Mouse (Mus musculus) liver, adult 2 months (tissue): ENCODE data around the gene Unc45a. TPM values are rescaled to one million over a fixed set of nuclear protein-coding genes. Genes with fewer than 3 reads are reported as not detected.

Experiments used
- DNase-seq: peaks from one replicate; pipeline ENCODE4 v3.0.0-alpha.2; 2011; ENCODE audit warnings: low read depth, low spot score; ENCODE audit errors: extremely low read depth
- H3K27ac ChIP-seq: fragments of 200-500 bp; replicated peaks from 2 replicates; pipeline ENCODE4 v1.5.1; 2012; ENCODE audit warnings: low read depth, mild to moderate bottlenecking, control low read depth, inconsistent platforms, low read length; ENCODE audit not compliant: insufficient read depth
- H3K27me3 ChIP-seq: fragments of 200-500 bp; 2 replicates; pipeline ENCODE4 v1.6.1; 2012; ENCODE audit warnings: mild to moderate bottlenecking, moderate library complexity, low read length, inconsistent platforms; ENCODE audit not compliant: control insufficient read depth, insufficient read depth
- H3K36me3 ChIP-seq: fragments of 200-500 bp; 2 replicates; pipeline ENCODE4 v1.6.1; 2012; ENCODE audit warnings: low read length, inconsistent platforms; ENCODE audit not compliant: control insufficient read depth, insufficient read depth
- H3K4me1 ChIP-seq: fragments of 200-500 bp; 2 replicates; pipeline ENCODE4 v1.6.1; 2011; ENCODE audit warnings: low read length; ENCODE audit not compliant: control insufficient read depth, insufficient read depth
- H3K4me3 ChIP-seq: fragments of 200-500 bp; 2 replicates; pipeline ENCODE4 v1.5.1; 2011; ENCODE audit warnings: low read depth, mild to moderate bottlenecking, control low read depth, low read length, moderate library complexity; ENCODE audit not compliant: insufficient read depth
- H3K79me2 ChIP-seq: fragments of 200-500 bp; 2 replicates; pipeline ENCODE4 v1.6.1; 2012; ENCODE audit warnings: inconsistent platforms, mild to moderate bottlenecking, low read length, moderate library complexity; ENCODE audit not compliant: control insufficient read depth, insufficient read depth
- H3K9ac ChIP-seq: fragments of 200-500 bp; 2 replicates; pipeline ENCODE4 v1.6.1; 2012; ENCODE audit warnings: low read depth, mild to moderate bottlenecking, control low read depth, inconsistent platforms, low read length
- CTCF ChIP-seq: fragments of 200-500 bp; IDR thresholded peaks from 2 replicates; pipeline ENCODE4 v1.5.1; 2011; ENCODE audit warnings: low read depth, low read length, control low read depth
- POLR2A ChIP-seq: fragments of 200-500 bp; IDR thresholded peaks from 2 replicates; pipeline ENCODE4 v1.6.1; 2011; ENCODE audit warnings: low read length, control low read depth; ENCODE audit not compliant: insufficient read depth; ENCODE audit errors: extremely low read depth
- WGBS: fragments of 180-500 bp; shearing (Covaris S2); methylation state at CpG from one replicate; pipeline ENCODE4 v1.1.7; 2018; 5-methylcytosine and 5-hydroxymethylcytosine counted together
- polyA plus RNA-seq: library from polyadenylated mRNA; depleted of rRNA; stranded (reverse); fragments of >200 nt; gene quantifications from 2 replicates; pipeline ENCODE4 v1.2.3, GENCODE M21; 2012
- total RNA-seq: library from RNA; depleted of rRNA; stranded (reverse); fragments of >200 nt; gene quantifications from 2 replicates; pipeline ENCODE4 v1.2.3, GENCODE M21; 2014

Gene Unc45a
- total and polyA plus RNA-seq, 2 experiments = 8.6 to 21.5 TPM

DNA sequence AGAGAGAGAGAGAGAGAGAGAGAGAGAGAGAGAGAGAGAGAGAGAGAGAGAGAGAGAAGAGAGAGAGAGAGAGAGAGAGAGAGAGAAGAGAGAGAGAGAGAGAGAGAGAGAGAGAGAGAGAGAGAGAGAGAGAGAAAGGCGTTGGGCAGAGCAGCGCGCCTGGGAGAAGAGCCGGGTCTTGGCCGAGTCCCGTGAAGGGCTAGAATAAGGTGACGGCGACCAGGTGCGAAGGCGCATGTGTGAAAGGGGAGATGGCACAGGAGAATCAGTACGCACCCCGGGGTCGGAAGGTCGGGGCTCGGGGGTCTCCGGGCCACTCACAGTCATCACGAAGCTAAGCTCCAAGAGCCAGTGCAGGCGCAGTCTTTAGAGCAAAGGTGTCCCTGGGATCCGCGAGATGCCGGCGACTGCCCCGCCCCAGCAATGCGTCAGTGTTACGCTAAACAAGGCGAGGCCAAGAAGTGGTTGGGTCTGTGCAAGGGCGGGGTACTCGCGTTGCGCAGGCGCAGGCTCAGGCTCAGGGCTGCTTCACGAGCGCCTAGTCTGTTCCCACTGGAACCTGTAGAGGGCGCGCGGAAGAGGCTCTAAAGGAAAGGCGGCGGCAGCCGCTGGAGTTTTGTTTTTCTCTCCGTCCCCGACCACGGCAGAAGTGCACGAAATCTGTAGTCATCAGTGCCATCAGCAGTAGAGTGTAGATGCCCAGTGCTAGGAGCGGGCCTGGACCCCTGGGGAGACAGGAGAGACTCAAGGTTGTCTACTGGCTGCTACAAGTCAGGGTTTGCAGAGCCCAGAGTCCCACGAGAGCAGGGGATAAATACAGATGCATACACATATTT is 794 bp downstream of the Unc45a start:
- H3K4me1 ChIP-seq = peaks cover 7% of the 10 kb centered on the region
- WGBS = under 1% methylated on average over 45 of the region's 45 CpGs
- TF ChIP-seq CTCF (peak; percentile 80), POLR2A (peak; percentile 59)
- H3K27ac ChIP-seq = peak overlapping the region; percentile 68
- H3K9ac ChIP-seq = peak overlapping the region; percentile 77
- DNase-seq = peak; percentile 90
- H3K4me3 ChIP-seq = peak overlapping the region; percentile 82
- H3K27me3 ChIP-seq = no peaks in the 10 kb centered on the region
- no peaks in the 10 kb centered on the region for H3K79me2 ChIP-seq
- peaks cover 5% of the 10 kb centered on the region; the same call in 1 of the 2 replicates for H3K36me3 ChIP-seq

DNA sequence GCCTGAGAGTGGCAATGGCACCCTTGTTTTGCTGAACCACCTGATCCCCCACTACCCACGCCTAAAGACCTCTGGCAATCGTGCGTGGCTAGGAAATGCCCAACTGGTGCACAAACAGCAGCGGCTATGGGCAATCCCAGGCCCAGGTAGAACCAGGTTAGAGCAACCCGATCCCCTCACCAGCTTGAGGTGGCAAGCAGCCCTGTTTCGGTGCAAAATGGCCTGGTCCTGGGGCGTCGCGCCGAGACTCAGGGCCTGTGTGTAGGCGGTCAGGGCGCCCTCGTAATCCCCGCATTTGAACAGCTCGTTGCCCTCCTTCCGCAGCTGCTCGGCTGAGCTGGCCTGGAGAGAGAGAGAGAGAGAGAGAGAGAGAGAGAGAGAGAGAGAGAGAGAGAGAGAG is 1.4 kb downstream of the Unc45a start:
- H3K4me3 ChIP-seq = peak overlapping the region; percentile 49; the same call in 1 of the 2 replicates
- H3K4me1 ChIP-seq = peaks cover 7% of the 10 kb centered on the region
- H3K27ac ChIP-seq = no peak overlapping the region
- H3K36me3 ChIP-seq = peaks cover 9% of the 10 kb centered on the region
- no peak for DNase-seq
- no peaks in the 10 kb centered on the region for H3K27me3 ChIP-seq
- no peaks in the 10 kb centered on the region for H3K79me2 ChIP-seq
- peak overlapping the region; percentile 55 for H3K9ac ChIP-seq
- WGBS = 19% methylated on average over 17 of the region's 17 CpGs
- TF ChIP-seq POLR2A (no peak), CTCF (no peak)

DNA sequence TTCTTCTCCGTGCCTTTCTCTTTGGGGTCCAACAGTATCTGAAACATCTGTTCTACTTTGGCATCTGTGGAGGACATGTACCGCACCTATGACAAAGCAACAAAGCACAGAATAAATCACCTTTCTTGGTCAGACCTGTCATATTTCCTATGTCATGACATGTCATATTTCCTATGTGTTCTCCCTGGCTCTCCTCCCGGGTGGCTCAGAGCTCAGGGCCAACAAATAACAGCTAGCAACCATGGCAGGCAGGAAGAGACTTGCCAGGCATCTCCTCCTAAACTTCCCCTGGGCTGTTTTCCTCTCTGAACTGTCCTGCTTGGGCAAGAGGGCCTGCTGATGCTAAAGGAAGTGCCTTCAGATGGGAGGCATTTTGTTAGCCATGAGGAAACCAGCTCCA is 3.9 kb downstream of the Unc45a start:
- Histone ChIP-seq H3K79me2 (no peaks in the 10 kb centered on the region), H3K36me3 (peaks cover 20% of the 10 kb centered on the region), H3K27ac (no peak overlapping the region), H3K4me1 (peaks cover 3% of the 10 kb centered on the region; the same call in 1 of the 2 replicates), H3K9ac (no peak overlapping the region), H3K27me3 (no peaks in the 10 kb centered on the region), H3K4me3 (no peak overlapping the region)
- 84% methylated on average over 3 of the region's 3 CpGs for WGBS
- no peak for DNase-seq
- TF ChIP-seq CTCF (no peak), POLR2A (no peak)

DNA sequence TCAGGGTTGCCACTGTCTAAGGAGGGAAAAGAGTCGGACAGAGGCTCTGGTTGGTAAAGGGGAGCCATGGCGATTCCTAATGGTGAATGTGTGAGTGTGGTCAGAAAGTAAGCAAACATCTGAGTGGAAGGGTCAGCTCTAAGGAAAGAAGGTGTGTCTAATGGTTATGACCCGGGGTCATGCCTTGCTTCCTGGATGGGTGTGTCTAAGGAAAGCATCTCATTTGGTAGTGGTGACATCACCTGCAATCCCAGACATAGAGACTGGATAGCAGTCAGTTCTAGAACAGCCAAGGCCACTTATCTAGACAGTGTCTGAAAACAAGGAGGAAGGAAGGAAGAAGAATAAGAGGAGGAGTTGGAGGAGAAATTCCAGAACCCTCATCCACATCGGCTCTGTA is 6.0 kb downstream of the Unc45a start:
- TF ChIP-seq CTCF (no peak), POLR2A (no peak)
- Histone ChIP-seq H3K9ac (no peak overlapping the region), H3K27me3 (no peaks in the 10 kb centered on the region), H3K27ac (no peak overlapping the region), H3K4me1 (peaks cover 3% of the 10 kb centered on the region; the same call in 1 of the 2 replicates), H3K36me3 (peaks cover 20% of the 10 kb centered on the region), H3K79me2 (no peaks in the 10 kb centered on the region), H3K4me3 (no peak overlapping the region)
- DNase-seq = no peak
- 90% methylated on average over 4 of the region's 4 CpGs for WGBS

DNA sequence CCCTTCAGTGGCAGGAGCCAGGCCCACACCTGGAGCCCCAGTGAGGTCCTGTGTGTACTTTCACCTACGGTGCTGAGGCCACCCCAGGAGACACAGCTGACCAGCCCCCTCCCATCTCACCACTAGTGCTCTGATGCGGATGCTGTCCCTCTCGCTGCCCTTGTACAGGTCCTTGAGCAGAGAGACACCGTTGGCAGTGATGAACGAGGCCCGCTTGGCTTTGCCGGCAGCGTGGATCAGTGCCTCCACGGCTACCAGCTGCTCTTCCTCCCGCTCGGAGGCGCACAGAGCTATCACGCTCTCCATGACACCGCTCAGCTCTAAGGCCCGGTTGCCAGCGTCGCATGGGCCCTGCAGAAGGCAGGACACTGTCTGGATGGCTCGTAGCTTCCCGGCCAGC is 9.4 kb downstream of the Unc45a start:
- 99% methylated on average over 19 of the region's 19 CpGs for WGBS
- no peaks in the 10 kb centered on the region for H3K27me3 ChIP-seq
- TF ChIP-seq POLR2A = no peak
- no peak for TF ChIP-seq CTCF
- H3K4me1 ChIP-seq = no peaks in the 10 kb centered on the region
- peaks cover 22% of the 10 kb centered on the region for H3K36me3 ChIP-seq
- H3K27ac ChIP-seq = no peak overlapping the region
- no peaks in the 10 kb centered on the region for H3K79me2 ChIP-seq
- no peak overlapping the region for H3K9ac ChIP-seq
- no peak overlapping the region for H3K4me3 ChIP-seq
- DNase-seq = no peak

DNA sequence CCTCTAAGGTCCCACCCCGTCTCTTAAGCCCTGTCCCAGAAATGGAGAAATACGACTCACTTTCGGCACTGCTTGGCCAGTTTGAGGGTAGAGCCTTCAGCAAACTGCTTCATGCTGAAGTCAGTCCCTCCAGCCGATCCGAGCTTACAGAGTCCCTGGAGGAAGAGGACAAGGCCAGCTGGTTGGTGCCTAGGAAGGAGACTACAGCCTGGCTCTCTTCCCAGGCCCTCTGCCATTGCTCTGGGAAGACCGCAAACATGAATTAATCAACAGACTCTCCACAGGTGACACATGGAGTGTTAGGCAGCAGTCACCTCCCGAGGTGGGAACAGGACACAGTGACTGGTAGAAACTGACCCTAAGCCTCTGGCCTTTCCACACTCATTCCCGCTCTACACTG is 10.5 kb downstream of the Unc45a start:
- H3K4me1 ChIP-seq = no peaks in the 10 kb centered on the region
- H3K9ac ChIP-seq = no peak overlapping the region
- H3K36me3 ChIP-seq = peaks cover 20% of the 10 kb centered on the region
- H3K79me2 ChIP-seq = no peaks in the 10 kb centered on the region
- no peaks in the 10 kb centered on the region for H3K27me3 ChIP-seq
- no peak for DNase-seq
- 89% methylated on average over 8 of the region's 8 CpGs for WGBS
- TF ChIP-seq CTCF (no peak), POLR2A (no peak)
- H3K27ac ChIP-seq = no peak overlapping the region
- H3K4me3 ChIP-seq = no peak overlapping the region
